Comparison of ENCODE assay signal across 23 mouse cellular contexts in genomic region chr12:99000310-99000709, GRCm38 (mm10).
DNase-seq lines count a peak whose midpoint lies in the region; ATAC-seq and TF ChIP-seq lines count a peak whose summit lies in the region.
"Had no signal": no experiment of that assay in that cellular context is flagged by ENCODE, and none has a peak within 500 bp of the region (broad histone marks: within the 10 kb centered on the region; RNA-seq: fewer than 3 reads in every experiment).

No protein-coding gene starts in this region.

- 77% methylated on average over 2 of the region's 2 CpGs for WGBS in midbrain, embryonic 10.5 days

- no peaks in the 10 kb centered on the region for H3K27me3 ChIP-seq in midbrain, embryonic 10.5 days (ENCODE audit: low read depth, poor library complexity, severe bottlenecking)
- H3K27me3 ChIP-seq: embryonic facial prominence, embryonic 12.5 days; embryonic facial prominence, embryonic 15.5 days; hindbrain, embryonic 12.5 days; hindbrain, embryonic 15.5 days had no signal

- in situ Hi-C loops in ES-E14 (cut with MboI; ENCODE audit: low sequenced_read_pairs in 2 of 2, unreplicated experiment in 2 of 2): no loop called here

- H3K27ac ChIP-seq in ES-E14 (ENCODE audit: insufficient read depth, low read depth, low read length, poor library complexity, severe bottlenecking): no peak overlapping the region
- H3K27ac ChIP-seq in midbrain, embryonic 10.5 days (replicated peaks): no peak overlapping the region
- H3K27ac ChIP-seq: embryonic facial prominence, embryonic 12.5 days; embryonic facial prominence, embryonic 15.5 days; heart, adult 2 months; heart, embryonic 10.5 days; hindbrain, embryonic 12.5 days; hindbrain, embryonic 15.5 days had no signal

- no peaks in the 10 kb centered on the region for H3K4me1 ChIP-seq in ES-E14 (ENCODE audit: control insufficient read depth in 2 of 2, insufficient read depth in 2 of 2, low read length in 2 of 2, poor library complexity in 1 of 2)
- H3K4me1 ChIP-seq in midbrain, embryonic 10.5 days: peaks cover 11% of the 10 kb centered on the region
- H3K4me1 ChIP-seq: embryonic facial prominence, embryonic 12.5 days; embryonic facial prominence, embryonic 15.5 days; heart, embryonic 10.5 days; hindbrain, embryonic 12.5 days; hindbrain, embryonic 15.5 days had no signal

- H3K9ac ChIP-seq in ES-E14 (ENCODE audit: insufficient read depth, low read depth, low read length, poor library complexity, severe bottlenecking): no peak overlapping the region
- H3K9ac ChIP-seq: embryonic facial prominence, embryonic 12.5 days; embryonic facial prominence, embryonic 15.5 days; forebrain, postnatal 0 days; hindbrain, embryonic 12.5 days; hindbrain, embryonic 15.5 days had no signal

- no peak overlapping the region for H3K4me3 ChIP-seq in ES-E14 (ENCODE audit: insufficient read depth in 1 of 2, low read depth in 1 of 2, low read length in 2 of 2, poor library complexity in 1 of 2, severe bottlenecking in 1 of 2)
- no peak overlapping the region for H3K4me3 ChIP-seq in midbrain, embryonic 10.5 days
- H3K4me3 ChIP-seq: embryonic facial prominence, embryonic 12.5 days; embryonic facial prominence, embryonic 15.5 days; heart, adult 2 months; heart, embryonic 10.5 days; hindbrain, embryonic 12.5 days; hindbrain, embryonic 15.5 days had no signal

- H3K36me3 ChIP-seq in ES-E14 (ENCODE audit: control insufficient read depth, insufficient read depth, low read length, poor library complexity, severe bottlenecking): no peaks in the 10 kb centered on the region
- no peaks in the 10 kb centered on the region for H3K36me3 ChIP-seq in midbrain, embryonic 10.5 days
- H3K36me3 ChIP-seq: embryonic facial prominence, embryonic 12.5 days; embryonic facial prominence, embryonic 15.5 days; G1E; heart, embryonic 10.5 days; hindbrain, embryonic 12.5 days; hindbrain, embryonic 15.5 days had no signal

- DNase-seq in kidney, adult 9 months: peak; percentile 17
- no peak for DNase-seq in kidney, postnatal 14 days
- DNase-seq in 3T3-L1 (ENCODE audit: low read depth, low spot score) (peak; percentile 13), ES-E14 (ENCODE audit: low read depth, low spot score) (no peak)
- DNase-seq in midbrain, embryonic 10.5 days (ENCODE audit: low spot score): no peak
- DNase-seq: adrenal gland, adult 8-10 months; adrenal gland, postnatal 25 days; cerebellum, adult 18-20 months; cerebellum, adult 9-10 months; cerebellum, postnatal 25 days; forebrain, postnatal 0 days; gastrocnemius, postnatal 25 days; heart, adult 2 months had no signal

- 0 out of 2 replicates have a peak, but pooled peaks have one; percentile 6 for ATAC-seq in megakaryocyte-erythroid progenitor cell, adult 5-6 weeks (replicated peaks; ENCODE audit: low FRiP score, low TSS enrichment, poor library complexity, severe bottlenecking)
- no peak for ATAC-seq in megakaryocyte, adult 5-6 weeks (ENCODE audit: poor library complexity, severe bottlenecking)
- ATAC-seq: CD4-positive, CD25-positive, alpha-beta regulatory T cell, adult 4 months; forebrain, embryonic 14.5 days; forebrain, postnatal 0 days had no signal

- no peaks in the 10 kb centered on the region for H3K9me3 ChIP-seq in ES-E14 (ENCODE audit: control insufficient read depth, insufficient read depth, low read depth, low read length)
- no peaks in the 10 kb centered on the region for H3K9me3 ChIP-seq in midbrain, embryonic 10.5 days (replicated peaks)
- H3K9me3 ChIP-seq: embryonic facial prominence, embryonic 12.5 days; embryonic facial prominence, embryonic 15.5 days; heart, embryonic 10.5 days; hindbrain, embryonic 12.5 days; hindbrain, embryonic 15.5 days had no signal

TF ChIP-seq in ES-E14, 5 proteins besides CTCF, POLR2A, EP300 and RAD21:
- TF ChIP-seq ZNF384 (IDR thresholded peaks at IDR 0.05; ENCODE audit: low read depth, low read length) (0 out of 2 replicates have a peak, but pooled peaks have one; percentile 13), HCFC1 (IDR thresholded peaks at IDR 0.05; ENCODE audit: borderline replicate concordance, insufficient read depth, low read length) (no peak)

Comparison
In these comparisons a context has a peak if more than half of its experiments do, and no peak if none do; other contexts are left out.
1. DNase-seq: peak in kidney, adult 9 months (single experiment) and 3T3-L1 (single experiment); none in kidney, postnatal 14 days (single experiment), ES-E14 (single experiment) and midbrain, embryonic 10.5 days (single experiment).